ENCODE assay signal across 8 mouse cellular contexts in genomic region chr4:138913797-138914196, GRCm38 (mm10). TPM values are rescaled to one million over a fixed set of nuclear protein-coding genes. Genes with fewer than 3 reads are reported as not detected.
A peak's percentile ranks its signal among the peaks of the same experiment; 100 is the strongest.
DNase-seq lines count a peak whose midpoint lies in the region; ATAC-seq and TF ChIP-seq lines count a peak whose summit lies in the region.

Gene Otud3, minus strand, starts transcription at chr4:138913945.

- 1% methylated on average over 39 of the region's 39 CpGs for WGBS in kidney, embryonic 14.5 days
- WGBS in limb, embryonic 15.5 days = under 1% methylated on average over 39 of the region's 39 CpGs

- H3K36me3 ChIP-seq in kidney, embryonic 14.5 days (ENCODE audit: control insufficient read depth, insufficient read depth, low read length) = no peaks in the 10 kb centered on the region
- peaks cover 5% of the 10 kb centered on the region for H3K36me3 ChIP-seq in limb, embryonic 15.5 days

- peaks cover 26% of the 10 kb centered on the region for H3K4me1 ChIP-seq in bone marrow macrophage, adult 2 months (ENCODE audit: control insufficient read depth, insufficient read depth, low read length)
- no peaks in the 10 kb centered on the region for H3K4me1 ChIP-seq in embryonic fibroblast, embryonic 13.5 days (ENCODE audit: control insufficient read depth, insufficient read depth, low read length)
- H3K4me1 ChIP-seq in kidney, embryonic 14.5 days (ENCODE audit: control insufficient read depth, insufficient read depth, low read length) = peaks cover 8% of the 10 kb centered on the region
- H3K4me1 ChIP-seq in limb, embryonic 15.5 days = peaks cover 10% of the 10 kb centered on the region

- peak; percentile 96 for DNase-seq in A20 (ENCODE audit: low read depth, low spot score)
- DNase-seq in heart, adult 9 months (ENCODE audit: low spot score in 2 of 2) = peak; percentile 94 to 96
- DNase-seq in monocyte, adult 2 months (ENCODE audit: low read depth in 1 of 2, low spot score in 2 of 2) = peak; percentile 85 to 93
- DNase-seq in spleen, postnatal 36 days (ENCODE audit: low spot score in 2 of 2) = peak; percentile 94 to 95

- peak within 1 kb of the TSS; percentile 67 for H3K4me3 ChIP-seq in bone marrow macrophage, adult 2 months (ENCODE audit: insufficient read depth, low read length)
- peak within 1 kb of the TSS; percentile 64 for H3K4me3 ChIP-seq in embryonic fibroblast, embryonic 13.5 days (ENCODE audit: insufficient read depth, low read length)
- peak within 1 kb of the TSS; percentile 96 for H3K4me3 ChIP-seq in kidney, embryonic 14.5 days (ENCODE audit: low read length)
- H3K4me3 ChIP-seq in limb, embryonic 15.5 days = peak within 1 kb of the TSS; percentile 94

- H3K27ac ChIP-seq in bone marrow macrophage, adult 2 months (ENCODE audit: insufficient read depth, low read depth, low read length) = no peak within 1 kb of the TSS
- no peak within 1 kb of the TSS for H3K27ac ChIP-seq in embryonic fibroblast, embryonic 13.5 days (ENCODE audit: insufficient read depth, low read length)
- H3K27ac ChIP-seq in kidney, embryonic 14.5 days (ENCODE audit: low read depth, low read length) = no peak within 1 kb of the TSS
- H3K27ac ChIP-seq in limb, embryonic 15.5 days = peak within 1 kb of the TSS; percentile 57

- no peaks in the 10 kb centered on the region for H3K27me3 ChIP-seq in kidney, embryonic 14.5 days (ENCODE audit: control insufficient read depth, insufficient read depth, low read length)
- H3K27me3 ChIP-seq in limb, embryonic 15.5 days = no peaks in the 10 kb centered on the region

- peak; percentile 44 for TF ChIP-seq CTCF in bone marrow macrophage, adult 2 months (IDR thresholded peaks at IDR 0.05; ENCODE audit: low read depth, low read length)
- TF ChIP-seq CTCF in embryonic fibroblast, embryonic 13.5 days (IDR thresholded peaks at IDR 0.05; ENCODE audit: borderline replicate concordance, insufficient read depth, low read length) = peak; percentile 74; the same call in 1 of the 2 replicates

- H3K4me2 ChIP-seq in kidney, embryonic 14.5 days (replicated peaks; ENCODE audit: low read depth, low read length) = peak within 1 kb of the TSS; percentile 91
- H3K4me2 ChIP-seq in limb, embryonic 15.5 days = peak within 1 kb of the TSS; percentile 92

- H3K9ac ChIP-seq in kidney, embryonic 14.5 days (ENCODE audit: low read depth, low read length) = peak within 1 kb of the TSS; percentile 84
- peak within 1 kb of the TSS; percentile 86 for H3K9ac ChIP-seq in limb, embryonic 15.5 days

- H3K9me3 ChIP-seq in kidney, embryonic 14.5 days (ENCODE audit: control insufficient read depth, low read length) = no peaks in the 10 kb centered on the region
- no peaks in the 10 kb centered on the region for H3K9me3 ChIP-seq in limb, embryonic 15.5 days

- ATAC-seq in kidney, embryonic 14.5 days (ENCODE audit: low FRiP score, low TSS enrichment) = peak; percentile 95
- ATAC-seq in limb, embryonic 15.5 days (ENCODE audit: insufficient number of reproducible peaks, low FRiP score, low TSS enrichment, low read depth) = peak; percentile 93

- TF ChIP-seq POLR2A in bone marrow macrophage, adult 2 months (IDR thresholded peaks at IDR 0.05; ENCODE audit: borderline replicate concordance, low read depth, low read length) = peak; percentile 84; the same call in 1 of the 2 replicates
- TF ChIP-seq POLR2A in embryonic fibroblast, embryonic 13.5 days (IDR thresholded peaks at IDR 0.05; ENCODE audit: low read depth, low read length) = peak; percentile 87

RNA-seq across cellular contexts. Expression of gene Otud3, which starts in this region (rescaled TPM):
- 4.8 and 8.0 TPM in 2 replicates for polyA plus RNA-seq in bone marrow macrophage, adult 2 months (2012; ENCODE audit: insufficient read depth, insufficient read length, missing spikeins)
- 8.9 and 9.2 TPM in 2 replicates for polyA plus RNA-seq in embryonic fibroblast, embryonic 13.5 days (2011; ENCODE audit: insufficient read length, low read depth, missing spikeins)
- 3.0 and 4.2 TPM in 2 replicates for polyA plus RNA-seq in kidney, embryonic 14.5 days (2014; fragmentation: Nextera tagmentation; extraction: Ambion mirVana)
- 2.6 and 2.8 TPM in 2 replicates for polyA plus RNA-seq in limb, embryonic 15.5 days (2015; fragmentation: Nextera tagmentation; extraction: Ambion mirVana)
